Mouse (Mus musculus) embryonic fibroblast, embryonic 13.5 days (primary cell): Measurements from ENCODE around the gene Nol12.

Experiments
- CTCF ChIP-seq: IDR thresholded peaks from 2 replicates; pipeline ENCODE4 v1.5.1; 2011; ENCODE audit warnings: mild to moderate bottlenecking, control low read depth, low read length, moderate library complexity, borderline replicate concordance; ENCODE audit not compliant: insufficient read depth
- POLR2A ChIP-seq: IDR thresholded peaks from 2 replicates; pipeline ENCODE4 v1.6.1; 2011; ENCODE audit warnings: low read depth, mild to moderate bottlenecking, control low read depth, low read length, moderate library complexity

DNA sequence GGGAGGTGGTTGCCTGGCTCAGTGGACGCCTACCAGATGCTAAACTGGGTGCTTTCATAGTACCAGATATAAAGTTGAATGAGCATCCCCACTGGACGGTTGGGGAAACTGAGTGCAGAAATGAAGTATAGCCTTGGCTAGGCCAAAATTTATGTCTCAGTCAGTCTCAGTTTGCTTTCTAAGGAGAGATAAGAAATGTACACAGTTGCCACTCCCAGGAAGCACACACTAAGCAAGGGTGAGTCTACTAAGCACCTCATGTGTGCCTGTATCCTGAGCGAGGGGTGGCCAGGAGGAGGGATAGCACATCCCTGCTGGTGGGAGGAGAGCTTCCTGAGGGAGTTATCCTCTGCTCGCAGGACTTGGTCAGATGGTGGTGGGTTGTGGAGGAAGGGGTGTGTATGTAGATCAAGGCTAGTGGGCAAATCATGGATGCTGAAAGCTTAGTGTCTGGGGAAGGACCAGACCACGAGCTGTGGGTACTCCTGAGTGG, 49.6 kb downstream of the Nol12 start:
- TF ChIP-seq CTCF: no peak
- TF ChIP-seq POLR2A: no peak
